Mouse (Mus musculus) neutrophil, adult 59 days (primary cell): Measurements from ENCODE around the gene Zzz3. TPM values are rescaled to one million over a fixed set of nuclear protein-coding genes. Genes with fewer than 3 reads are reported as not detected.

Source experiments
- total RNA-seq, 2 experiments: library from RNA; stranded (reverse); gene quantifications; 1 replicate in 1 of 2; 2 replicates in 1 of 2; pipeline ENCODE4 v1.2.4; 2023

Zzz3 gene
- total RNA-seq = 10 to 100 TPM; 23.7 to 24.6 TPM

DNA sequence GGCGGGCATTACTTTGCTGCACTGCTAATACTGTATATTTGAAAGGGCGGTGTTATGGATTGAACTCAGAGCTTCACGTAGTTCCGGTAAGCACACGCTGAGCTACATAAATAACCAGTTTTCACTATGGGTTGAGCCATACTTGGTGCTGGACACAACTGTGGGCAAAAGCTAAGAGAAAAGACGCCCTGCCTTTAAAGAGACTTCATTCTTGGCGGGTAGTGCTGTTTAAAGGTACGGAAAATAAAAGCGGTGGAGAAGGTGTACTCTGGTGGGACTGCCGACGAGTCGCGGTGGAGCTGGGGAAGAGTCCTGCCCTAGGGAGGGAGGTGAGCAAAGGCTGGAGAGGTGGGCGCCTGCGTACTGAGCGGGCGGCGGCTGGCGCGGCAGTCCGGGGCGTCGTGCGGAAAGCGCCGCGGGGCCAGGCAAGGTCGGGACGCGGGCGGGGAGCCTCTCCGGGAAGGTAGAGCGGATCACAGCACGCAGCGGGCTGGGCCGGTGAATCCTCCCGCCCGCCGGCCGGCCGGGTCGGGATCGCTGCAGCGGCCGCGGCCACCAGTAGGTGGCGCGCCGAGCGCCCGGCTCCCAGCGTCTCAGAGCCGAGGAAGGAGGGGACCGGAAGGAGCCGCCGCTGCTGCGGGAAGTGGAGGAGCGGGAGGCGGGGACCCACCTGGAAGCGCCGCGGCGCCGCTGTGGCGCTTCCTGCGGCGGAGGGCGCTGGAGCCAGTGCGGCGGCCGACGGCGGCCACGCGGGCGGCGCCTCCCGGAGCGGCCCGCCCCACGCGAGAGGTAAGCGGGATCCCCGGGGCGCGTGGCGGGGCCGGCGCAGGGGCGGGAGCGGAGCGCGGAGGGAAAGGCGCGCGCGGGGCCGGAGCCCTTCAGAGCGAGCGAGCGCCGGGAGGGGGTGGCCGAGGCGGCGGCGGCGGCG, at the start of gene Zzz3:
Gene Zzz3 (plus strand): TSS at position 124 of the 928 bp plus-strand sequence.

DNA sequence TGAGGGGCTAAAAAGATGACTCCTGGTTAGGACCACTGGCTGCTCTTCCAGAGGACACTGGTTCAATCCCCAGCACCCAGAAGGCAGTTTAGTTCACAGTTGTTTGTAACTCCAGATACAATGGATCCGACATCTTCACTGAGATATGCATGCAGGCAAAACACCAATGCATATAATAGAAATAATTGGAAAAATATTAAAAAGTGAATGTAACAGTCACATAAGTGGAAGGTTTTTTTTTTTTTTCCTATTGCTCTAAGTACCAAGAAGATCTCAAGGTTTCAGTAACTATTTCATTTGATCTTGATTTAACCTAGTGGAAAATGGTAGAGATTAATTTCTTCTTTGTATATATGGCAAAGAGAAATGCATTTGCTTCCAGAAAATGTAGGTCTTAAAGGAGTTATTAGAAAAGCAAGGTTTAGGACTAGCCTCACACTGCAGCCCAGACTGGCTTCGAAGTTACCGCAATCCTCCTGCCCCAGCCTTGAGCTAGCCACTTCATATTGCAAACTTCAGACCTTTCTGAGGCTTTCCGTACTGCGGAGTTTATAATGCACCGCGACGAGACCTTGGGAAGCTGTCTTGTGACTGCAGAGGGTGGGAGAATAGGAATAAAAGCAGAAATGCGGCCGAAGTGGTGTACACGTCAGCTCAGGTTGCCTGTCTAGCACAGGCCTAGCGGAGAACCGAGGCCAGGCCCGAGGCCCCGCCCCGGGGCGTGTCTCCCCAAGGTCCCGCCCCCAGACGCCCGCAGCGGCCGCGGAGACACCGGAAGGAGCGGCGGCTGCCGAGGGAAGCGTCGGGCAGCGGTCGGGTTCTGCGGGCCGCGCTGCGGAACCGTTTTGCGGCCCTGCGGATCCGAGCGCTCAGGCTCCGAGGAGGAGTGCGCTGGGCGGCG, 49.3 kb upstream of the Zzz3 start, which contains the start of gene Usp33:
Gene Usp33 (plus strand): TSS at position 747 of the 901 bp plus-strand sequence.

Other genes with a start within 250 kb of the Zzz3 start
- gene Gipc2, start 229.2 kb upstream of the Zzz3 start, total RNA-seq = not detected
- gene Dnajb4, start 185.2 kb upstream of the Zzz3 start, total RNA-seq = 10 to 100 TPM; 12.0 to 13.5 TPM
- 10 to 100 TPM; 84.7 to 92.3 TPM for gene Fubp1, start 185.1 kb upstream of the Zzz3 start, total RNA-seq
- not detected for gene Nexn, start 129.1 kb upstream of the Zzz3 start, total RNA-seq
- 1 to 10 TPM; 4.3 to 4.4 TPM for gene Miga1, start 55.1 kb upstream of the Zzz3 start, total RNA-seq
- 10 to 100 TPM; 49.0 to 58.3 TPM for gene Usp33, start 49.0 kb upstream of the Zzz3 start, total RNA-seq